Mouse (Mus musculus): ENCODE measurements around the gene Ccdc172. TPM values are rescaled to one million over a fixed set of nuclear protein-coding genes. Genes with fewer than 3 reads are reported as not detected.

Gene Ccdc172
- not detected in 2 replicates for polyA plus RNA-seq (2015; fragmentation: Nextera tagmentation; extraction: Ambion mirVana)

DNA sequence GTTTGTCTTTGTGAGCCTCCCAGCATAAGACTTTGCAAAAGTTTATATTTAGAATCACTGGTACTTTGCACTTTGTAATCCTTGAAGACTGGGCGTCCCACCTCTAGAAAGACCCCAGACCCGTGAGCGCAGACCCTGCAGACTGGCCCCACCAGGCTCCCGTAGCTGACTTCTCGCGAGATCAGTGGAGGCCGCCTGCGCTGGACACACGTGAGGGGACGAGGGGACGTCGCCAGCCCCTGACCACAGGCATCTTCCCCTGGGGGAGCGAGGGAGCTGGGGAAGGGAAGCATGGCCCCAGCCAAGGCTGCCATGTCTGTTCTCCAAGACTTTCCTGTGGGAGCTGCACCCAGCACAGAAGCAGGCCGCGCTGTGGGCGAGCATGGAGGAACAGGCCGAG lies at the start of gene Ccdc172:
Ccdc172 (plus strand) TSS at position 176 of the 400 bp plus-strand sequence.
- H3K9ac ChIP-seq, result no peak within 1 kb of the TSS
- no peaks in the 10 kb centered on the region for H3K9me3 ChIP-seq
- no peak within 1 kb of the TSS for H3K4me2 ChIP-seq
- WGBS, result 92% methylated on average over 17 of the region's 17 CpGs
- ATAC-seq (ENCODE audit: insufficient number of reproducible peaks, insufficient read depth, low FRiP score, low TSS enrichment, low read depth), result no peak
- no peak within 1 kb of the TSS for H3K27ac ChIP-seq
- H3K4me3 ChIP-seq, result no peak within 1 kb of the TSS
- no peaks in the 10 kb centered on the region for H3K4me1 ChIP-seq
- no peaks in the 10 kb centered on the region; the same call in 1 of the 2 replicates for H3K27me3 ChIP-seq
- no peaks in the 10 kb centered on the region for H3K36me3 ChIP-seq

DNA sequence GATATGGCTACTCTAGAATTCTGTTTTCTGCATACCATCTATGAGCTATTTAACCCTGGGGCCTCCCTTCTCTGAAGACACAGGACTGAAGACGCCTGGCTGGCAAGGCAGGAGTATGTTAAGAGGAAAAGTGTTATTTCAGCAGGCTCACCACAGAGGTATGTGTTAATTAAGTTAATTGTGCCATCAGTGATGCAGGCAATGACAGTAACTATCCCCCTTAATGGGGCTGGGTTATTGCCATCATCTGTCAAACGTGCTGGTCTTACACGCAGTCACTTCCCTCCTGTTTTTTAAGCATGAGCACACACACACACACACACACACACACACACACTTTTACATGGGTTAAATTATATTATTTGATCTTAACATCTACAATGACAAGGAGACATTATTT lies 48.0 kb upstream of the Ccdc172 start:
- WGBS, result 58% methylated on average over 3 of the region's 3 CpGs
- Histone ChIP-seq H3K9me3 (0 out of 2 replicates have a peak, but pooled peaks cover 6% of the 10 kb centered on the region), H3K4me3 (no peak overlapping the region), H3K4me2 (no peak overlapping the region), H3K27me3 (peaks cover 19% of the 10 kb centered on the region), H3K36me3 (no peaks in the 10 kb centered on the region), H3K4me1 (peaks cover 17% of the 10 kb centered on the region), H3K9ac (no peak overlapping the region), H3K27ac (no peak overlapping the region)
- no peak for ATAC-seq (ENCODE audit: insufficient number of reproducible peaks, insufficient read depth, low FRiP score, low TSS enrichment, low read depth)

DNA sequence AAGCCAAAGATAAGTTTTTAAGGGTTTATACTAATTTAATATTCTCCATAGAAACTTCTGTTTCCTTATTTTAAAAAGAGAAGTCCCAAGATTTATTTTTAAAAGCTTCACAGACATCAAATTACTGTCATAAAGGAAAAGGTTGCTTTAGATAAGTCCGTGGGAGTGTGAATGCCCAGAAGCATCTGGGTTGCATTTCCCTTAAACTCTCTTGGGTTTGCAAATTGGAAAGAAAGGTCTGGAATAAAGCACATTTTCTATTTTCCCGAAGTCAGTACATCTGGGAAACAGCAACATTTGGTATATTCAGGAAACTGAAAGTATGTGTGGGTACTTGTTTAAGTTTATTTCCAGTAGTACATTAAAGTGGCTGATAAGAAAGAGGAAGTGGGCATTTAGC lies 43.5 kb upstream of the Ccdc172 start:
- Histone ChIP-seq H3K4me2 (peak overlapping the region; percentile 25; the same call in 1 of the 2 replicates), H3K27me3 (peaks cover 6% of the 10 kb centered on the region; the same call in 1 of the 2 replicates), H3K36me3 (no peaks in the 10 kb centered on the region), H3K4me3 (no peak overlapping the region), H3K9me3 (0 out of 2 replicates have a peak, but pooled peaks cover 6% of the 10 kb centered on the region), H3K27ac (no peak overlapping the region), H3K4me1 (peaks cover 16% of the 10 kb centered on the region), H3K9ac (no peak overlapping the region)
- WGBS, result 17% methylated on average over 2 of the region's 2 CpGs
- ATAC-seq (ENCODE audit: insufficient number of reproducible peaks, insufficient read depth, low FRiP score, low TSS enrichment, low read depth), result no peak

DNA sequence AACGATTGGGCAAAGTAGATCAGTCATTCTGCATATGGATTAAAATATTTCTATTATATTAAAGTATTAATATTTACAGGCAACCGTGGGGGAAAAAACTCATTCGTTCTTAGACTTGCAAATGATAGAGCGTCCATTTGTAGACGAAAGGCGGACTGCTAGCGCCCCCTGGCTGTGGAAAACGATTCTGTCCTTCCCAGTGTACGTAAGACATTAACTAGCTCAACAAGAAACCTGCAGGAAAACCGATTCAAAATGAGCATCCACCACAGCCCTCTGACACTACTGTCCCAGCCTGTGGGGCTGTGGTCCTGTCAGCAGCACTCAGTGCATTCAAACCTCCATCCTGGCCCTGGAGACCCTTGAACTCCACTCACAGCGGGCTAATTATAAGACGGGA lies 42.4 kb upstream of the Ccdc172 start:
- no peak for ATAC-seq (ENCODE audit: insufficient number of reproducible peaks, insufficient read depth, low FRiP score, low TSS enrichment, low read depth)
- 0 out of 2 replicates have a peak, but pooled peaks cover 6% of the 10 kb centered on the region for H3K9me3 ChIP-seq
- H3K9ac ChIP-seq, result no peak overlapping the region
- H3K4me2 ChIP-seq, result no peak overlapping the region
- no peaks in the 10 kb centered on the region for H3K36me3 ChIP-seq
- H3K4me1 ChIP-seq, result peaks cover 16% of the 10 kb centered on the region
- H3K4me3 ChIP-seq, result no peak overlapping the region
- no peak overlapping the region for H3K27ac ChIP-seq
- WGBS, result 17% methylated on average over 12 of the region's 12 CpGs
- peaks cover 6% of the 10 kb centered on the region; the same call in 1 of the 2 replicates for H3K27me3 ChIP-seq

DNA sequence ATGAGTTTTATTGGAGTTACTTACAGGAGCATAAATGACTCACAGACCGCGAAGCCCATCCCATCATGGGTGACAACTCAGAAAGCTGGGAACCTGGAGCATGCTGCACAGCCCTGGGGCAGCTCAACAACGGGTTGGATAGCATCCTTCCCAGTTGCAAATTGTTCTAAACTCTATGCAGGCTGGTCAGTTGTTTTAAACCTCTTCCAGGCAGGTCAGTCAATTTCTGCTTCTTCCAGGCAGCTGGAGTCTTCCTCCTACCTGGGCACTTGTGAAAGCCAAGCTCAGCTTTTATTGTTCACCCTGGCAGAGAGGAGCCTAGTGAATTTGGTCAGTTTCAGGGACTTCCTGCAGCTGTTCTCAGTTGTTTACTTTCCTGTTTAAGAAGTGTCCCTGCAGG lies 37.5 kb upstream of the Ccdc172 start:
- no peak overlapping the region for H3K4me2 ChIP-seq
- WGBS, result 85% methylated on average over 3 of the region's 3 CpGs
- H3K36me3 ChIP-seq, result no peaks in the 10 kb centered on the region
- H3K9ac ChIP-seq, result no peak overlapping the region
- H3K9me3 ChIP-seq, result peaks cover 2% of the 10 kb centered on the region; the same call in 1 of the 2 replicates
- H3K4me3 ChIP-seq, result no peak overlapping the region
- peaks cover 4% of the 10 kb centered on the region; the same call in 1 of the 2 replicates for H3K27me3 ChIP-seq
- no peak overlapping the region for H3K27ac ChIP-seq
- ATAC-seq (ENCODE audit: insufficient number of reproducible peaks, insufficient read depth, low FRiP score, low TSS enrichment, low read depth), result no peak
- H3K4me1 ChIP-seq, result no peaks in the 10 kb centered on the region

DNA sequence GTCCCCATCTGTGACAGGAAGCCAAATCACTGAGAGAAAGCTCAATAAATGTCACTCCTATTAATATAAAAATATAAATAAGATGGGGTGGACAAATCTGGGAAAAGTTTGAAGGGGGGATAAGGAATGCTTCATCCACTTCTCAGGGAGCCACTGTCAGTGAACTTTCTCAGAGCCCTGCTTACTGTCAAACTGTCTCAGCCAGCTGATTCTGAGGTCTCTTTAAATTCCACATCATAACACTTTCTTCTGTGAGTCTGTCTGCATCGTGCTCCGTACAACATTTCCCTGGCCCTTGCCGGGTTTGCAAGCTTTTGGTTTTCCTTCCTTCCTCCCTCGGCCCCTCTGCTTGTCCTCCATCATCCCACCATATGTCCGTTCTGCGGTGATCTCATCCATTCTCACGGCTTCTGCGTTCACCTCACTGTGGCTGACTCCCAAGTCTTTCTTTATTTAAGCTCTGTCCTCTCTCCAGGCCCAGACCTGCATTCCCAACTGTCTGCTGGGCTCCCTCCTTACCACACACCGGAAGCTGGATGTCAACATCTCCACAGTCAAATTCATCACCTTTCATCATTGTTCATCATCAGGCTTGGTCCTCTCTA lies 29.3 kb upstream of the Ccdc172 start:
- H3K9me3 ChIP-seq, result peaks cover 13% of the 10 kb centered on the region; the same call in 1 of the 2 replicates
- no peak overlapping the region for H3K27ac ChIP-seq
- no peaks in the 10 kb centered on the region for H3K36me3 ChIP-seq
- 73% methylated on average over 9 of the region's 9 CpGs for WGBS
- H3K27me3 ChIP-seq, result no peaks in the 10 kb centered on the region
- H3K4me2 ChIP-seq, result no peak overlapping the region
- H3K4me1 ChIP-seq, result no peaks in the 10 kb centered on the region
- ATAC-seq (ENCODE audit: insufficient number of reproducible peaks, insufficient read depth, low FRiP score, low TSS enrichment, low read depth), result no peak
- no peak overlapping the region for H3K4me3 ChIP-seq
- no peak overlapping the region for H3K9ac ChIP-seq

DNA sequence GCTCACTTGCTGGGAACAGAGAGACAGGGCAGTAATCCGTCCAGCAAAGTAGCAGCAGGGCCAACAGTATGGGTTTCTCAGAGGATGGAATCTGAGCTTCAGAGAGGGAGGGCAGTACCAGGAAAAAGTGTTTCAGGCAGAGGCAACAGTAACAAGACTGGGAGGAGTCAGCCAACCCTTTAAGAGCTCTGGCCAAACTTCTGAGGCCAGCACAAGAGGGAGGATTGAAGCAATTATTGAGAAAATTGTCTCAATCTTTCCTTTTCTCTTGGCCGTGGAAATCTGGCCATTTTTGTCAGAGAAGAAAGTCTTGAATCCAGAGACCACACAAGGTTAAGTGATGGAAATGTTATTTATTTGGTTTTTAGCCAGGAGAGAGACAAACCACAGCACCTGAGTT lies 25.1 kb upstream of the Ccdc172 start:
- Histone ChIP-seq H3K4me2 (no peak overlapping the region), H3K9me3 (peaks cover 21% of the 10 kb centered on the region; the same call in 1 of the 2 replicates), H3K36me3 (no peaks in the 10 kb centered on the region), H3K27me3 (no peaks in the 10 kb centered on the region), H3K4me1 (no peaks in the 10 kb centered on the region), H3K4me3 (no peak overlapping the region), H3K9ac (no peak overlapping the region), H3K27ac (no peak overlapping the region)
- ATAC-seq (ENCODE audit: insufficient number of reproducible peaks, insufficient read depth, low FRiP score, low TSS enrichment, low read depth), result no peak
- WGBS, result 20% methylated on average over 2 of the region's 2 CpGs

DNA sequence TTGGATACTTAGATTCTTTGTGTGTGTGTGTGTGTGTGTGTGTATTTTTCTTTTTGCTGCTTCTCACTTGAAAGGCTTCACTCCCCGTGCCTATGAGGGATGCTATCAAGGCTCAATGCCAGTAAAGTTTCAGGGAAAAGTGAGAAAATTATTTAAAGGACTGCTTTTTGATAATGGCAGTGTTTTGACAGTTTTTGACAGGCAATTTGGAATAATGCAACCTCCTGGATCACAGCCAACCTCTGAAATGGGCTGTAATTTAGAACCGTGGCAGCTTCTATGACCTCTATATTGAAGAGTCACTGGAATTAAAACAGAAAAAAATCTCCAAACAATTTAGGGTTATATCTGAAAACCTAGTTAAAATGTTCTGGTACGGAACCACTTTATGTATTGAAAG lies 14.7 kb upstream of the Ccdc172 start:
- ATAC-seq (ENCODE audit: insufficient number of reproducible peaks, insufficient read depth, low FRiP score, low TSS enrichment, low read depth), result no peak
- no peaks in the 10 kb centered on the region for H3K36me3 ChIP-seq
- peaks cover 10% of the 10 kb centered on the region for H3K4me1 ChIP-seq
- H3K9me3 ChIP-seq, result no peaks in the 10 kb centered on the region
- 40% methylated on average over 3 of the region's 3 CpGs for WGBS
- no peaks in the 10 kb centered on the region for H3K27me3 ChIP-seq
- H3K4me2 ChIP-seq, result no peak overlapping the region
- H3K4me3 ChIP-seq, result no peak overlapping the region
- no peak overlapping the region for H3K9ac ChIP-seq
- H3K27ac ChIP-seq, result no peak overlapping the region

DNA sequence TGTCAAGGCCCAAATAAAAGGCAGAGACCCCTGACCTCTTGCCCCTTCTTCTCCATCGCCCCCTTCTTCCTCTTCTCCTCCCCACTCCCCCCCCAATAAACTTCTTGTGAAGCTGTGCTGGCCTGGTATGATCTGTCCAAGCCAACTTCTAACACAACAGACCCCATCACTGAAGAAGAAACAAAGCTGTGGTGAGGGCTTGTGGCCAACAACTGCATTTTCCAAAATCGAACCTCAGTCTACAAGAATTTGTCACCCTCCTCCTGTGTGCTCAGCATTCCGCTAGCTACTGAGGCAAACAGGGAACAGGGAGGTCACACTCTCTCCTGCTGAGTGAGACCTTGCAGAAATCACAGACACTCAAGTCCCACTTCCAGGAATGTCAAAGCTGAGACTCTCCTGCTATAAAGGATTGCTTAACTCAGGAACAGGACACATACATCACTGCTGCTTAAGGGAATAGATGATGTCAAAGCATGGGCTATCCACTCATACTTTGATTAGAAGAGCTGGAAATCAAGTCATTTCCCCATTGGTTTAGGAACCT lies 12.3 kb upstream of the Ccdc172 start:
- Histone ChIP-seq H3K4me1 (peaks cover 10% of the 10 kb centered on the region), H3K27ac (no peak overlapping the region), H3K4me2 (no peak overlapping the region), H3K27me3 (no peaks in the 10 kb centered on the region), H3K9me3 (no peaks in the 10 kb centered on the region), H3K4me3 (no peak overlapping the region), H3K9ac (no peak overlapping the region), H3K36me3 (no peaks in the 10 kb centered on the region)
- WGBS, result 76% methylated on average over 3 of the region's 3 CpGs
- ATAC-seq (ENCODE audit: insufficient number of reproducible peaks, insufficient read depth, low FRiP score, low TSS enrichment, low read depth), result no peak

DNA sequence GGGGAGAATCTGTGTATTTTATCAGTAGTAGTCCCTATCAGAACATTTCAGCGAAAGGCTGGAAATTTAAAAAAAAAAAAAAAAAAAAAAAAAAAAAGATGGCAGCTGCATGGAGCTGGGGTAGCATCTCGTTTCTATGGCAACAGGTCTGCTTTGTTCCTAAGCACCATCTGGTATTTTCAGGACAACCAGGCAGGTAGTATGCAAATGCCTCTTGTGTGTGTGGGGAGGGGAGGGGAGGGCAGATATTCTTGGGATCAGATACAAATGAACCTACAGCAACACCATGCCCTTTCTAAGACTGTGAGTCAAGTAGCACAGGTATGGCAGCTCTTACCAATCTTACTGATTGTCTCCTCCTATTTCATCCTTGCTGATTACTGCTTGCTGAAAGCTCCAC lies 11.7 kb upstream of the Ccdc172 start:
- H3K9me3 ChIP-seq, result no peaks in the 10 kb centered on the region
- no peaks in the 10 kb centered on the region for H3K27me3 ChIP-seq
- H3K27ac ChIP-seq, result no peak overlapping the region
- no peak overlapping the region for H3K4me2 ChIP-seq
- ATAC-seq (ENCODE audit: insufficient number of reproducible peaks, insufficient read depth, low FRiP score, low TSS enrichment, low read depth), result no peak
- 94% methylated on average over 2 of the region's 2 CpGs for WGBS
- peaks cover 5% of the 10 kb centered on the region for H3K4me1 ChIP-seq
- H3K4me3 ChIP-seq, result no peak overlapping the region
- H3K9ac ChIP-seq, result no peak overlapping the region
- no peaks in the 10 kb centered on the region for H3K36me3 ChIP-seq

DNA sequence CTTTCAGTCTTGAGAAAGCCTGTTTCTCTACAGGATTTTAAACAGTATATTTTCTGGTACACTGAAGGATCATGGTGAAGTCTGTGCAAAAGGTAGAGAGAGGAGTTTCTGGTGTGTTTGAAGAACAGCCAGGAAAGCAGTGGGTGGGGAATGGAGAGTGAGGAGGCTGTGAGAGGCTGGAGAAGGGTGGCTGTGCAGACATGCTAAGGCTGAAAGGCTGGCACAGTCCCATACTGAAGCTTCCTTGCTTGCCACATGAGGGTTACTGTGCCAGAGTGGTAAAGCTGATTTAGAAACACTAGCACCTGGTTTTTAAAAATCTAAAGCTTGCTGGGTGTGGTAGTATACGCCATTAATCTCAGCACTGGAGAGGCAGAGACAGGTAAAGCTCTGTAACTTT lies 9.9 kb downstream of the Ccdc172 start:
- Histone ChIP-seq H3K9me3 (no peaks in the 10 kb centered on the region), H3K36me3 (no peaks in the 10 kb centered on the region), H3K27ac (no peak overlapping the region), H3K27me3 (peaks cover 10% of the 10 kb centered on the region; the same call in 1 of the 2 replicates), H3K4me2 (no peak overlapping the region), H3K4me1 (peaks cover 8% of the 10 kb centered on the region; the same call in 1 of the 2 replicates), H3K9ac (no peak overlapping the region), H3K4me3 (no peak overlapping the region)
- no peak for ATAC-seq (ENCODE audit: insufficient number of reproducible peaks, insufficient read depth, low FRiP score, low TSS enrichment, low read depth)
- WGBS, result 92% methylated on average over 1 of the region's 1 CpGs

DNA sequence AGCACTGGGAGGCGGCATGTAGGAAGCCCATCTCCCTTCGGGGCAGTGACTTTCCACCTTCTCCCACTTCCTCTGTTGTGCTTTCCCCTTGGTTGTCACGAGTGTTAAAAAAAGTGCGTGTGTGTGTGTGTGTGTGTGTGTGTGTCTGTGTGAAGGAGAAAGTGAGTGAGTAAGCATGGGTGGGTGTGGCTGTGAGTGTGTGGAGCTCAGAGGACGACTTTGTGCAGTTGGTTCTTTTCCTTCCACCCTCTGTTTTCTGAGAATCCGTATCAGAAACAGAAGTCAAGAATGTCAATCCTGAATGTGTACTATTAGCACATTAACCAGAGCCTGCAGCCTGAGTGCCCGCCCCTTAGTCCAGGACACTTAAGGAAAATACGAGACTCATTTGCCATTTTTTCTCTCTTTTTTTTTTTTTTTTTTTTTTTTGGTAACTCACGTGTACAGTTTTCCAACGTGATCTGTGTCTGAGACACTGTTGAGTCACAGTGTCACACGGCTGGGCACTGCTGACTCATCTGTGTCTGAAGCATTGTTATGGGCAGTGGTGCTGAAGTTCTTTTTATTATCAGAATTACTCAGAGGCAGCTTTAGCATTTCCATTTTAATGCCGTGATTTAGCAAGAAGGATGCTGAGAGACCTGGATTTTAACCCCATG lies 12.1 kb downstream of the Ccdc172 start:
- Histone ChIP-seq H3K27ac (no peak overlapping the region), H3K4me1 (peaks cover 8% of the 10 kb centered on the region; the same call in 1 of the 2 replicates), H3K4me2 (no peak overlapping the region), H3K4me3 (no peak overlapping the region), H3K9me3 (no peaks in the 10 kb centered on the region), H3K36me3 (no peaks in the 10 kb centered on the region), H3K27me3 (peaks cover 10% of the 10 kb centered on the region; the same call in 1 of the 2 replicates), H3K9ac (no peak overlapping the region)
- 47% methylated on average over 12 of the region's 12 CpGs for WGBS
- no peak for ATAC-seq (ENCODE audit: insufficient number of reproducible peaks, insufficient read depth, low FRiP score, low TSS enrichment, low read depth)
